Mouse (Mus musculus): ENCODE data around the gene Pax8.

DNA sequence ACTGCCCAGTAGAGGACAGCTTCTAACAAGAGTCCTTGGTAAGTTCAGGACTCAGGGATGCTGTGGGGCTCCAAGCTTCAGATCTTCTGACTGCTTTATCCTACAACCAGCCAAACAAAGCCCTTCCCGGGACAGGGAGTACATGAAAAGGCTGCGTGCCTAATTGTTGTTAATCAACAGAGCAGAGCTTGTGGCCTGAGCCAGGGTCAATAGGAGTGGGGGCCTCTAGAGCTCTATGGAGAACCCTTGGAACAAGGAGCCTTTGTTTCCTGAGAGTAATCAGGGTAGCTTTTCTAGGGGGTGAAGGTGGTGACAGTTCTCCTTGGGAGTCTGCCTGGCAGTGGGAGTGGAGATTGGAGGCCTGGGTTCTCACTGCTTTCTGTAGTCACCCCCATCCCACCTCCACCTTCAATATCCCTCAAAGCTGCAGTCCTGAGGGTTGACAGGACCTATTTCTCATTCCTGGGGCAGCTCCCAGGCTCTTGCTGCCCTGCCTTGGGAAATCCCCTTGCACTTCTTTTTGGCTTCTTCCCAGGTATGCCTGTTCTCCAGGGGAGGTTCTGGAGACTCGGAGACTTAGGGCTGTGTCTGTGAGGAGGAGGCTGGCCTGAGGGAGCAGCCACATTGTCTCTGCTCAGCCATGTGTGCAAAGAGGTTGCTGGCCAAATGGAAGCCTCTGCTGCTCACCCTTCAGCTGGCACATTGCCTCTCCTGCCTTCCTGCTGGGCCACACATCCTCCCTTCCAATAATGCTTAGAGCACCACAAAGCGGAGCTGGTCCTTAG lies 67.5 kb downstream of the Pax8 start:
- TF ChIP-seq POLR2A (IDR thresholded peaks at IDR 0.05; ENCODE audit: low read depth, low read length) (no peak), CTCF (IDR thresholded peaks at IDR 0.05; ENCODE audit: extremely low read depth, insufficient read depth, insufficient read length, insufficient replicate concordance) (no peak)

All from spleen, adult 2 months (tissue).